Mouse (Mus musculus): Measurements from ENCODE around the gene Gm4131. TPM values are rescaled to one million over a fixed set of nuclear protein-coding genes. Genes with fewer than 3 reads are reported as not detected.

The Gm4131 gene
- total and polyA plus RNA-seq, 2 experiments from 2014 or later, result not detected

DNA sequence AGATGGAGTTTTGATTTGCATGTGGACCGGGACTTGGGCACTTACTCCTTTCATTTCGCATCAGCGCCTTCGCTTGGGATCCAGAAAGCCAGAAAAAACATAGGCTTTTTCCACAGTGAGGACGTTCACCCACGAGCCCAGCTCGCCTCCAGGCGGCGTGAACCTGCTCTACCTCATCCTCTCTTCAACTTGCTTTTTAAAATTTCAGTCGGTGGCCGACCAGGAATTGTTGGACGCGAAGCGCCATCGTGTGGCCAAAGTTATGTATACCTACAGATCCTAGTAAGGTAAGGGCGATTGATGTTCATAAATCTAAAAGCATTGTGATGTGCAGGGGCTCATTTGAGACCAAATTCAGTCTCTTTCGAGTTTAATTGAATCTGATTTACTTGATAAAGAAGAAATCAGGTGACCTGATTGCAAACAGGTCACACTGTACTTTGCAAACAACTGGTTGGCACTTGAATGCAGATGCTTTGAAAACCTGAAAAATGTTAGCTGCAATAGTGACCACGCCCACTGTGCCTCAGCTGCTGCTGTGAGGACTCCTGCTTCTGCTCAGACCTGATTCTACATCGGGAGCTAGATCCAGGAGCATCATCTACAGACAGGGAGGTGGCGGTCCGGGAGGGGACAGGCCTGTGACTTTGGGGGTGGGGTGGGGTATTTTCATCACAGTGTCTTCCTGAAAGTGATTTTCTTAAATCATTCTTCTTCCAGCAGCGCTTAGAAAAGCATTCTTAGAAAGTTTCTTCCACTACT lies 109.1 kb downstream of the Gm4131 start:
- peak overlapping the region; percentile 33; the same call in 1 of the 2 replicates for H3K4me2 ChIP-seq (ENCODE audit: low read depth, low read length)
- H3K9ac ChIP-seq (replicated peaks; ENCODE audit: low read depth, low read length), result no peak overlapping the region
- H3K27ac ChIP-seq (ENCODE audit: low read depth), result no peak overlapping the region
- no peaks in the 10 kb centered on the region for H3K27me3 ChIP-seq (ENCODE audit: control insufficient read depth, insufficient read depth, low read length)
- H3K36me3 ChIP-seq (replicated peaks; ENCODE audit: control insufficient read depth, insufficient read depth, low read length), result no peaks in the 10 kb centered on the region
- H3K4me1 ChIP-seq (ENCODE audit: control insufficient read depth, insufficient read depth), result 0 out of 2 replicates have a peak, but pooled peaks cover 4% of the 10 kb centered on the region
- no peaks in the 10 kb centered on the region for H3K9me3 ChIP-seq (replicated peaks; ENCODE audit: control insufficient read depth, low read length)
- 16% methylated on average over 22 of the region's 22 CpGs for WGBS
- peak; percentile 89 for DNase-seq (ENCODE audit: low spot score)
- TF ChIP-seq EP300 (IDR thresholded peaks at IDR 0.05; ENCODE audit: low read depth), result no peak
- TF ChIP-seq CTCF (IDR thresholded peaks at IDR 0.05; ENCODE audit: low read depth), result peak; percentile 93
- H3K4me3 ChIP-seq (ENCODE audit: low read depth, low read length), result no peak overlapping the region; the same call in 1 of the 2 replicates
- peak; percentile 68 for ATAC-seq (ENCODE audit: insufficient read depth, low read depth)

GRCm38 (mm10) chr14:62456239-62456747 lies 110.4 kb downstream of the Gm4131 start, which contains the start of gene Gucy1b2:
Gene Gucy1b2, minus strand, starts transcription at chr14:62456289.
- ATAC-seq (ENCODE audit: insufficient read depth, low read depth), result peak; percentile 30; the same call in 1 of the 2 replicates
- Histone ChIP-seq H3K4me3 (ENCODE audit: low read depth, low read length) (no peak within 1 kb of the TSS), H3K9me3 (replicated peaks; ENCODE audit: control insufficient read depth, low read length) (no peaks in the 10 kb centered on the region), H3K9ac (replicated peaks; ENCODE audit: low read depth, low read length) (no peak within 1 kb of the TSS), H3K4me1 (ENCODE audit: control insufficient read depth, insufficient read depth) (0 out of 2 replicates have a peak, but pooled peaks cover 4% of the 10 kb centered on the region), H3K27ac (ENCODE audit: low read depth) (no peak within 1 kb of the TSS), H3K36me3 (replicated peaks; ENCODE audit: control insufficient read depth, insufficient read depth, low read length) (no peaks in the 10 kb centered on the region), H3K27me3 (ENCODE audit: control insufficient read depth, insufficient read depth, low read length) (no peaks in the 10 kb centered on the region), H3K4me2 (ENCODE audit: low read depth, low read length) (peak within 1 kb of the TSS; percentile 33; the same call in 1 of the 2 replicates)
- DNase-seq (ENCODE audit: low spot score), result no peak
- TF ChIP-seq CTCF (IDR thresholded peaks at IDR 0.05; ENCODE audit: low read depth), result no peak
- no peak for TF ChIP-seq EP300 (IDR thresholded peaks at IDR 0.05; ENCODE audit: low read depth)
- WGBS, result 40% methylated on average over 9 of the region's 9 CpGs

DNA sequence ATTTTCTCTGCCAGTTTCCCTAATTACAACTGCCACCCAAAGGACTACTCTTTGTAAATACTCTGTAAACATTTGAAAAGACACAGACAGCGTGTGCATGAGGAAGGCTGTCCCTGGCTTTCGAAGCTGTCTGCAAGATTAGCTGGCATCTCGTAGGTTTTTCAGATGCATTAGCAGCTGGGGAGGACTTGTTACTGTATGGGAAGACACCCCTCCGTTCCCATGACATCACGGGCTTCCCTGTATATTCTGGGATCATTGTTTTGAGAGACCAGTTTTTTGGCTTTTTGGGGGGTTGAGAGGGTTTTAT lies 111.2 kb downstream of the Gm4131 start:
- WGBS, result 72% methylated on average over 5 of the region's 5 CpGs
- DNase-seq (ENCODE audit: low spot score) (no peak), ATAC-seq (ENCODE audit: insufficient read depth, low read depth) (no peak)
- Histone ChIP-seq H3K36me3 (replicated peaks; ENCODE audit: control insufficient read depth, insufficient read depth, low read length) (no peaks in the 10 kb centered on the region), H3K4me2 (ENCODE audit: low read depth, low read length) (no peak overlapping the region), H3K4me3 (ENCODE audit: low read depth, low read length) (no peak overlapping the region), H3K9ac (replicated peaks; ENCODE audit: low read depth, low read length) (no peak overlapping the region), H3K27me3 (ENCODE audit: control insufficient read depth, insufficient read depth, low read length) (no peaks in the 10 kb centered on the region), H3K27ac (ENCODE audit: low read depth) (no peak overlapping the region), H3K4me1 (ENCODE audit: control insufficient read depth, insufficient read depth) (0 out of 2 replicates have a peak, but pooled peaks cover 4% of the 10 kb centered on the region), H3K9me3 (replicated peaks; ENCODE audit: control insufficient read depth, low read length) (no peaks in the 10 kb centered on the region)
- TF ChIP-seq EP300 (IDR thresholded peaks at IDR 0.05; ENCODE audit: low read depth) (no peak), CTCF (IDR thresholded peaks at IDR 0.05; ENCODE audit: low read depth) (no peak)

- ATAC-seq (ENCODE audit: insufficient read depth, low read depth), result no peak
- Histone ChIP-seq H3K4me3 (ENCODE audit: low read depth, low read length) (no peak overlapping the region), H3K9ac (replicated peaks; ENCODE audit: low read depth, low read length) (no peak overlapping the region), H3K9me3 (replicated peaks; ENCODE audit: control insufficient read depth, low read length) (no peaks in the 10 kb centered on the region), H3K27me3 (ENCODE audit: control insufficient read depth, insufficient read depth, low read length) (no peaks in the 10 kb centered on the region), H3K4me2 (ENCODE audit: low read depth, low read length) (no peak overlapping the region), H3K4me1 (ENCODE audit: control insufficient read depth, insufficient read depth) (0 out of 2 replicates have a peak, but pooled peaks cover 4% of the 10 kb centered on the region), H3K27ac (ENCODE audit: low read depth) (no peak overlapping the region), H3K36me3 (replicated peaks; ENCODE audit: control insufficient read depth, insufficient read depth, low read length) (no peaks in the 10 kb centered on the region)
- WGBS, result 60% methylated on average over 9 of the region's 9 CpGs
- no peak for DNase-seq (ENCODE audit: low spot score)
- no peak for TF ChIP-seq CTCF (IDR thresholded peaks at IDR 0.05; ENCODE audit: low read depth)
- TF ChIP-seq EP300 (IDR thresholded peaks at IDR 0.05; ENCODE audit: low read depth), result no peak
Measured at GRCm38 (mm10) chr14:62454760-62455569, 111.8 kb downstream of the Gm4131 start.

DNA sequence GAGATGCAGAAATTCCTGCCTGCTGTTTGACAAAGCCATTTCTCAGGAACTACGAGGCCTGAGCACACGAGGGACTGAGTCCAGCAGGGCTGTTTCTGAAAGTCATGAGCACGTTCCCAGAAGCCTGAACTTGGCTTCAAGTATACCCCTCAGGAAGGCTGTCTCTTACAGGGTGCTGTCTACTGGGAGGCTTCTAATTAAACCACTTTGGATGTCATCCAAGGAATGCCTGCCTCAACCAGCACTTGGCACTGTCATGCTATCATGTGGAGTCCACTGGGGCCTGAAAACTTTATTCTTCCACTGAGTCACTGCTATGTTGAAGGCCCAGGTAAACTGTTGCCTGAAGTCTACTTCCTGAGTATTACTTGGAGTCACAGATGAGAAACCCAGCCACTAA lies 112.6 kb downstream of the Gm4131 start:
- Histone ChIP-seq H3K9me3 (replicated peaks; ENCODE audit: control insufficient read depth, low read length) (no peaks in the 10 kb centered on the region), H3K4me1 (ENCODE audit: control insufficient read depth, insufficient read depth) (0 out of 2 replicates have a peak, but pooled peaks cover 4% of the 10 kb centered on the region), H3K9ac (replicated peaks; ENCODE audit: low read depth, low read length) (no peak overlapping the region), H3K27ac (ENCODE audit: low read depth) (peak overlapping the region; percentile 15; the same call in 1 of the 2 replicates), H3K27me3 (ENCODE audit: control insufficient read depth, insufficient read depth, low read length) (no peaks in the 10 kb centered on the region), H3K4me3 (ENCODE audit: low read depth, low read length) (no peak overlapping the region), H3K36me3 (replicated peaks; ENCODE audit: control insufficient read depth, insufficient read depth, low read length) (no peaks in the 10 kb centered on the region), H3K4me2 (ENCODE audit: low read depth, low read length) (no peak overlapping the region)
- no peak for ATAC-seq (ENCODE audit: insufficient read depth, low read depth)
- WGBS, result 26% methylated on average over 3 of the region's 3 CpGs
- no peak for DNase-seq (ENCODE audit: low spot score)
- TF ChIP-seq CTCF (IDR thresholded peaks at IDR 0.05; ENCODE audit: low read depth), result no peak
- TF ChIP-seq EP300 (IDR thresholded peaks at IDR 0.05; ENCODE audit: low read depth), result no peak

Data from heart, postnatal 0 days (tissue).